ENCODE assay signal across 9 mouse cellular contexts in genomic region chr9:59969383-59969782, GRCm38 (mm10). TPM values are rescaled to one million over a fixed set of nuclear protein-coding genes. Genes with fewer than 3 reads are reported as not detected.
A peak's percentile ranks its signal among the peaks of the same experiment; 100 is the strongest.
DNase-seq lines count a peak whose midpoint lies in the region; ATAC-seq and TF ChIP-seq lines count a peak whose summit lies in the region.
"Had no signal": no experiment of that assay in that cellular context is flagged by ENCODE, and none has a peak within 500 bp of the region (broad histone marks: within the 10 kb centered on the region; RNA-seq: fewer than 3 reads in every experiment).

No protein-coding gene starts in this region.

- no peaks in the 10 kb centered on the region for H3K9me3 ChIP-seq in limb, embryonic 10.5 days (replicated peaks)
- H3K9me3 ChIP-seq in neural tube, embryonic 11.5 days (ENCODE audit: control insufficient read depth, low read length) = no peaks in the 10 kb centered on the region
- H3K9me3 ChIP-seq: stomach, embryonic 15.5 days had no signal

- no peaks in the 10 kb centered on the region; the same call in 1 of the 2 replicates for H3K4me1 ChIP-seq in embryonic fibroblast, embryonic 13.5 days (ENCODE audit: control insufficient read depth, insufficient read depth, low read length)
- H3K4me1 ChIP-seq in limb, embryonic 10.5 days = peaks cover 17% of the 10 kb centered on the region
- H3K4me1 ChIP-seq in neural tube, embryonic 11.5 days (ENCODE audit: control insufficient read depth, insufficient read depth, low read length) = no peaks in the 10 kb centered on the region
- H3K4me1 ChIP-seq: stomach, embryonic 15.5 days had no signal

- no peak overlapping the region for H3K9ac ChIP-seq in neural tube, embryonic 11.5 days (ENCODE audit: low read length)
- H3K9ac ChIP-seq: stomach, embryonic 15.5 days had no signal

- H3K27me3 ChIP-seq in limb, embryonic 10.5 days (ENCODE audit: low read depth, poor library complexity, severe bottlenecking) = no peaks in the 10 kb centered on the region
- no peaks in the 10 kb centered on the region for H3K27me3 ChIP-seq in neural tube, embryonic 11.5 days (ENCODE audit: control insufficient read depth, insufficient read depth, low read length)
- H3K27me3 ChIP-seq: stomach, embryonic 15.5 days had no signal

- H3K4me3 ChIP-seq in embryonic fibroblast, embryonic 13.5 days (ENCODE audit: insufficient read depth, low read length) = no peak overlapping the region
- H3K4me3 ChIP-seq in limb, embryonic 10.5 days = no peak overlapping the region
- no peak overlapping the region for H3K4me3 ChIP-seq in neural tube, embryonic 11.5 days (ENCODE audit: low read depth, low read length)
- H3K4me3 ChIP-seq: stomach, embryonic 15.5 days had no signal

- DNase-seq in urinary bladder, postnatal 25 days (ENCODE audit: low spot score) = peak; percentile 53
- DNase-seq in urinary bladder, postnatal 4 days (ENCODE audit: low spot score in 2 of 2) = no peak
- peak; percentile 82 for DNase-seq in brain, embryonic 14.5 days (ENCODE audit: low read depth)
- DNase-seq in limb, embryonic 10.5 days (ENCODE audit: low spot score) = peak; percentile 66
- DNase-seq in neural tube, embryonic 11.5 days (ENCODE audit: low spot score) = peak; percentile 67
- DNase-seq in thymus, postnatal 4 days = peak; percentile 77

- no peak overlapping the region for H3K4me2 ChIP-seq in neural tube, embryonic 11.5 days (ENCODE audit: low read depth)
- H3K4me2 ChIP-seq: stomach, embryonic 15.5 days had no signal

- WGBS in limb, embryonic 10.5 days = 34% methylated on average over 6 of the region's 6 CpGs
- 35% methylated on average over 6 of the region's 6 CpGs for WGBS in neural tube, embryonic 11.5 days

- no peak overlapping the region for H3K27ac ChIP-seq in embryonic fibroblast, embryonic 13.5 days (ENCODE audit: insufficient read depth, low read length)
- H3K27ac ChIP-seq in limb, embryonic 10.5 days = no peak overlapping the region
- H3K27ac ChIP-seq in neural tube, embryonic 11.5 days (ENCODE audit: low read depth, low read length) = no peak overlapping the region
- H3K27ac ChIP-seq: stomach, embryonic 15.5 days had no signal

- H3K36me3 ChIP-seq in limb, embryonic 10.5 days = no peaks in the 10 kb centered on the region
- H3K36me3 ChIP-seq in neural tube, embryonic 11.5 days (ENCODE audit: control insufficient read depth, insufficient read depth, low read length) = no peaks in the 10 kb centered on the region
- H3K36me3 ChIP-seq: stomach, embryonic 15.5 days had no signal

- no peak for TF ChIP-seq POLR2A in brain, embryonic 14.5 days (IDR thresholded peaks at IDR 0.05; ENCODE audit: borderline replicate concordance, extremely low read depth, insufficient read depth, insufficient read length, poor library complexity, severe bottlenecking)
- TF ChIP-seq POLR2A in embryonic fibroblast, embryonic 13.5 days (IDR thresholded peaks at IDR 0.05; ENCODE audit: low read depth, low read length) = no peak

- peak; percentile 61 for ATAC-seq in inflammation-experienced regulatory T-cells, adult 6 months
- no peak for ATAC-seq in neural tube, embryonic 11.5 days (ENCODE audit: insufficient read depth, low FRiP score, low TSS enrichment)

- peak; percentile 93 for TF ChIP-seq CTCF in brain, embryonic 14.5 days (IDR thresholded peaks at IDR 0.05; ENCODE audit: borderline replicate concordance, extremely low read depth, insufficient read depth, insufficient read length)
- TF ChIP-seq CTCF in embryonic fibroblast, embryonic 13.5 days (IDR thresholded peaks at IDR 0.05; ENCODE audit: borderline replicate concordance, insufficient read depth, low read length) = peak; percentile 50; the same call in 1 of the 2 replicates

RNA-seq across cellular contexts. Expression of gene Nr2e3, which starts 8.9 kb away (rescaled TPM):
- 0.11 and 0.15 TPM in 2 replicates for polyA plus RNA-seq in brain, embryonic 14.5 days (2012; rRNA removed)
- not detected in 2 replicates for polyA plus RNA-seq in embryonic fibroblast, embryonic 13.5 days (2011; ENCODE audit: insufficient read length, low read depth, missing spikeins)
- not detected for polyA plus RNA-seq in inflammation-experienced regulatory T-cells, adult 6 months (2017; shearing (Covaris generic))
- polyA plus RNA-seq in limb, embryonic 10.5 days (2016; fragmentation: Nextera tagmentation; extraction: Ambion mirVana) = 0.11 and 0.33 TPM in 2 replicates
- not detected in 2 replicates for polyA plus RNA-seq in neural tube, embryonic 11.5 days (2014; fragmentation: Nextera tagmentation; extraction: Ambion mirVana)

Comparison
In these comparisons a context has a peak if more than half of its experiments do, and no peak if none do; other contexts are left out.
1. DNase-seq: peak in urinary bladder, postnatal 25 days (single experiment), brain, embryonic 14.5 days (single experiment), limb, embryonic 10.5 days (single experiment), neural tube, embryonic 11.5 days (single experiment) and thymus, postnatal 4 days (single experiment); none in urinary bladder, postnatal 4 days (0 of 2).